Comparison of ENCODE assay signal across 14 mouse cellular contexts in genomic region chr8:91241873-91242519, GRCm38 (mm10).
"Had no signal": no experiment of that assay in that cellular context is flagged by ENCODE, and none has a peak within 500 bp of the region (broad histone marks: within the 10 kb centered on the region; RNA-seq: fewer than 3 reads in every experiment).

No protein-coding gene starts in this region.

- H3K27me3 ChIP-seq: liver, embryonic 15.5 days; lung, embryonic 15.5 days; neural tube, embryonic 15.5 days; stomach, embryonic 15.5 days had no signal

- H3K4me2 ChIP-seq: liver, embryonic 11.5 days; liver, embryonic 15.5 days; lung, embryonic 15.5 days; neural tube, embryonic 15.5 days; stomach, embryonic 15.5 days had no signal

- H3K4me3 ChIP-seq: left cerebral cortex, adult 2 months; limb, embryonic 10.5 days; liver, embryonic 15.5 days; lung, embryonic 15.5 days; myocyte; neural tube, embryonic 15.5 days; stomach, embryonic 15.5 days had no signal

- H3K9ac ChIP-seq: liver, embryonic 15.5 days; lung, embryonic 15.5 days; neural tube, embryonic 15.5 days; stomach, embryonic 15.5 days had no signal

- H3K27ac ChIP-seq: left cerebral cortex, adult 2 months; limb, embryonic 10.5 days; liver, embryonic 15.5 days; lung, embryonic 15.5 days; macrophage; neural tube, embryonic 15.5 days; stomach, embryonic 15.5 days had no signal

- H3K36me3 ChIP-seq: limb, embryonic 10.5 days; liver, embryonic 15.5 days; lung, embryonic 15.5 days; neural tube, embryonic 15.5 days; stomach, embryonic 15.5 days had no signal

- DNase-seq: kidney, adult 18-20 months; kidney, postnatal 10 days; right cerebral cortex, postnatal 4 days; spleen, adult 18-20 months; thymus, postnatal 36 days had no signal

- H3K9me3 ChIP-seq: limb, embryonic 10.5 days; liver, embryonic 15.5 days; lung, embryonic 15.5 days; neural tube, embryonic 15.5 days; stomach, embryonic 15.5 days had no signal

- H3K4me1 ChIP-seq: liver, embryonic 15.5 days; lung, embryonic 15.5 days; neural tube, embryonic 15.5 days; stomach, embryonic 15.5 days had no signal
